Mouse (Mus musculus) heart, adult 8-10 months (tissue): Measurements from ENCODE around the gene Gm35549. TPM values are rescaled to one million over a fixed set of nuclear protein-coding genes. Genes with fewer than 3 reads are reported as not detected.

ENCODE experiments used
- DNase-seq: peaks from one replicate; pipeline ENCODE4 v3.0.0; 2022; ENCODE audit warnings: low spot score
- total RNA-seq, 4 experiments: library from RNA; stranded (reverse); gene quantifications; 2 replicates each; pipeline ENCODE4 v1.2.4; 2022

Gene Gm35549
- total RNA-seq, 4 experiments from 2014 or later, result not detected

- DNase-seq, result no peak
Measured at GRCm38 (mm10) chr9:122826743-122827142, 17.1 kb downstream of the Gm35549 start.

- no peak for DNase-seq
Measured at GRCm38 (mm10) chr9:122823374-122824017, 20.3 kb downstream of the Gm35549 start.

- DNase-seq, result no peak
Measured at GRCm38 (mm10) chr9:122815239-122815851, 28.5 kb downstream of the Gm35549 start.

GRCm38 (mm10) chr9:122814775-122815174 lies 29.1 kb downstream of the Gm35549 start:
- no peak for DNase-seq

GRCm38 (mm10) chr9:122812386-122812785 lies 31.4 kb downstream of the Gm35549 start:
- DNase-seq, result no peak

GRCm38 (mm10) chr9:122810212-122810611 lies 33.6 kb downstream of the Gm35549 start:
- peak; percentile 36 for DNase-seq

- DNase-seq, result no peak
Measured at GRCm38 (mm10) chr9:122807186-122807585, 36.6 kb downstream of the Gm35549 start.

- DNase-seq, result no peak
Measured at GRCm38 (mm10) chr9:122805845-122806341, 37.9 kb downstream of the Gm35549 start.

GRCm38 (mm10) chr9:122805053-122805844 lies 38.6 kb downstream of the Gm35549 start, which contains the start of gene Tcaim:
TSS of gene Tcaim (plus strand) at chr9:122805539.
- DNase-seq, result peak; percentile 91

- no peak for DNase-seq
Measured at GRCm38 (mm10) chr9:122786534-122786933, 57.3 kb downstream of the Gm35549 start.

- no peak for DNase-seq
Measured at GRCm38 (mm10) chr9:122785231-122785630, 58.6 kb downstream of the Gm35549 start.

Other genes starting within 250 kb of the Gm35549 start
- gene Topaz1, start 96.7 kb downstream of the Gm35549 start, total RNA-seq, result not detected
- gene Tcaim, start 38.5 kb downstream of the Gm35549 start, total RNA-seq, result 10 to 100 TPM; 45.2 to 50.8 (median 46.9) TPM
- gene Zfp445, start 22.0 kb upstream of the Gm35549 start, total RNA-seq, result 10 to 100 TPM; 66.2 to 94.7 (median 75.8) TPM
- gene Zkscan7, start 41.6 kb upstream of the Gm35549 start, total RNA-seq, result 1 to 10 TPM; 4.1 to 7.8 (median 6.6) TPM
- gene Zfp105, start 79.0 kb upstream of the Gm35549 start, total RNA-seq, result 1 to 10 TPM; 1.0 to 2.3 (median 1.5) TPM
- gene 1110059G10Rik, start 107.0 kb upstream of the Gm35549 start, total RNA-seq, result 10 to 100 TPM; 13.0 to 20.4 (median 16.6) TPM
- under 1 TPM in 3 of 4 experiments, not detected in 1; 0.09 to 0.40 (median 0.24) TPM for gene Kif15, start 107.0 kb upstream of the Gm35549 start, total RNA-seq
- 10 to 100 TPM; 11.0 to 14.5 (median 13.6) TPM for gene Tmem42, start 177.3 kb upstream of the Gm35549 start, total RNA-seq
- gene Tgm4, start 190.7 kb upstream of the Gm35549 start, total RNA-seq, result not detected